Mouse (Mus musculus): ENCODE measurements around the gene Spag8.

DNA sequence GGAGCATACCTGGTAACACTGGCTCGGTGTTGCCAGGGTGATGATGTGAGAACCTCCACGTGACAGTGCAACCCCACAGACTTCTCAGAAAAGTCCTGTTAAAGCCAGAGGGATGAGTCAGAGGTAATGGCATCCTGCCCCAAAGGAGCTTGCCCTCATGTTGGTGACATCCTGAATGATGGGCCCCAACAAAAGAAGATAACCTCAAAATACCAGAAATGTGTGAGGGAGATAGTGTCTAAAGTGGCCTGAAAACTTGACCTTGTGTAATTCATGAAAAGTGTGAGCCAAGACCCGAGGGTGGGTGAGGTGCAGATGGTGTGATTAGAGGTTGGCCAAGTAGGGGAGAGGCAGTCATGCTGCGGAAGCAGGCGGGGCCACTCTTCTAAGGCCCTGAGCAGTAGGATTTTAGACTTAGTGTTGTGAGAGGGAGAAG lies 40.4 kb upstream of the Spag8 start:
- TF ChIP-seq CTCF (IDR thresholded peaks at IDR 0.05; ENCODE audit: borderline replicate concordance, insufficient read depth, low read length) = no peak
- no peak for TF ChIP-seq POLR2A (IDR thresholded peaks at IDR 0.05; ENCODE audit: low read depth, low read length)

Measured in embryonic fibroblast, embryonic 13.5 days (primary cell).